Mouse (Mus musculus): ENCODE data around the gene Col18a1.
A peak's percentile ranks its signal among the peaks of the same experiment; 100 is the strongest.

The Col18a1 gene

DNA sequence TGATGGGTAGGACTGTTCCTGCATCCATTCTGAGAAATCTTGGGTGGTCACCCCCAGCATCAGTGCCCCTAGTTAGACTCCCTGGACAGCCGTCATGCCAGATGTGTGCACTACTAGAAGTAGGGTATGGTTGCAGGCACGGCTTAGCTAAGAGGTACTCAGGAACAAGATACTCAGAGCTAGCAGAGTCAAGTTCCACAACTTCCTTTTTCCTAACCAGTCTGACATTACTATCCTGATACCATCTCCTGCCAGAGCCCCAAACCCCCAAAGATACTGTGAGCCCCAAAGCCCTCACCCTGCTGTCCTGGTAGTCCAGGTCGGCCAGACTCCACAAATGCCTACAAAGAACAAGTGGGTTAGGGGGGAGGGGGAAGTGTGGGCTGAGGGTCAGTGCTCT, 102.1 kb downstream of the Col18a1 start:
- no peak for DNase-seq (ENCODE audit: low spot score in 2 of 2)

- DNase-seq (ENCODE audit: low spot score in 2 of 2) = no peak
These were observed 103.8 kb downstream of the Col18a1 start for GRCm38 (mm10) chr10:77062393-77063010.

DNA sequence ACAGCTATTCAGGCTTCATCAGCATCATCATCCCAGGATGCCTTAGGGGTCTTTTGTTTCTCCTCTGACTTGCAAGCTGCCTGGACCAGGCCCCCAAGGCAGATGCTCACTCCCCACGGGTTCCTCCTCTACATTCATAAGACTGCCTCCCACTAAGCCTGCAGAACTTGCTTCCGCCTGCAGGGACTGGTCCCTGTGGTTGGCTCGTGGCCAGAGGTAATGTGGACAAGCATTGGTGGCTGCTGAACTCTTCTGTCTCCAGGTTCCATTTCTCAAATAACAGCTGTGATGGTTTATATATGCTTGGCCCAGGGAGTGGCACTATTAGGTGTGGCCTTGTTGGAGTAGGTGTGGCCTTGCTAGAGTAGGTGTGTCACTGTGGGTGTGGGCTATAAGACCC, 104.9 kb downstream of the Col18a1 start:
- DNase-seq (ENCODE audit: low spot score in 2 of 2) = no peak

GRCm38 (mm10) chr10:77056768-77057167, 109.6 kb downstream of the Col18a1 start:
- DNase-seq (ENCODE audit: low spot score in 2 of 2) = peak; percentile 38 to 39

GRCm38 (mm10) chr10:77048606-77049005, 117.7 kb downstream of the Col18a1 start:
- no peak for DNase-seq (ENCODE audit: low spot score in 2 of 2)

GRCm38 (mm10) chr10:77048196-77048595, 118.2 kb downstream of the Col18a1 start:
- no peak for DNase-seq (ENCODE audit: low spot score in 2 of 2)

DNA sequence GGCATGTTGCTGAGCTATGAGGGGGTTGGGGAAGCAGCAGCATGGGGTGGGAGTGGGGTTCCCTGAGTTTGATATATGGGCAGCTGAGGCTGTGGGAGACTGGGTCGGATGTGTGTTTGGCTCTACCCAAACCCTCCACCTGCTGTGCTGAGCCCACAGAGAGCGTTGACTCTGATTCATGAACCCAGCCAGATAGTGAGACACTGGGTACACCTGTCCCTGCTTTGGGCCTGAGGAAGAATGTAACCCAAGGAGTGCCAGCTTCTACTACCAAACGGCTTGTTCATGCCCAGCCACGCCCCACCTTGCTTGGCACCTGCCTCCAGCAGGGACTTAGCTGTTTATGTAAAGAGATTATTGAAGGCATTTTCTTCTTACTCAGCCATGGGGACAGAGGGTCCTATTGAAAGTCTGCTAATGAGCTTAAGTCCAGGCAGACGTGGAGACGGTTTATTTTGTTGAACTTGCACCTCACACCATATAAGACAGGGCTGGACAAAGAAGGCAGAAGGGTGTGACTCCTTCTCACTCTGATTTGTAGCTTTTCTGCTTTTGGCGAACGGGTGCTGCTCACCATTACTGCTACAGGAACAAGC, 127.7 kb downstream of the Col18a1 start:
- no peak for DNase-seq (ENCODE audit: low spot score in 2 of 2)

DNA sequence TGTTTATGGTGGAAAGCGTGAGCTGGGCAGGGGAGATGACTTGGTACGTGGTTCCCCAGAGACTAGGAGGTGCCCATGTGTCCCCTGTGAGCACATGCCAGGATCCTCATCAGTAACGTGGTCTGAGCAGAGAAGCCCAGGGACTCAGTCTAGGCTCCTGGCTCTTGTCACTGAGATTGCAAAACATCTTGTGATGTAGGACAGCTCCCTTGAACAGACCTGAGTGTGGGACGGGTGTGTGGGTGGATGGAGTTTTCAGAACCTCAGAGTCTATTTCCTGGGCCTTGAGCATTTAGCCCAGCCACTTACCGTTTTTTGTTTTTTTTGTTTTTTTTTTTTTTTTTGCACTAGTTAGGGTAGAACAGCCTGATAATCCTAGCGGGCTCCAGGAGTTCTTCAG, 130.9 kb downstream of the Col18a1 start:
- no peak for DNase-seq (ENCODE audit: low spot score in 2 of 2)

DNA sequence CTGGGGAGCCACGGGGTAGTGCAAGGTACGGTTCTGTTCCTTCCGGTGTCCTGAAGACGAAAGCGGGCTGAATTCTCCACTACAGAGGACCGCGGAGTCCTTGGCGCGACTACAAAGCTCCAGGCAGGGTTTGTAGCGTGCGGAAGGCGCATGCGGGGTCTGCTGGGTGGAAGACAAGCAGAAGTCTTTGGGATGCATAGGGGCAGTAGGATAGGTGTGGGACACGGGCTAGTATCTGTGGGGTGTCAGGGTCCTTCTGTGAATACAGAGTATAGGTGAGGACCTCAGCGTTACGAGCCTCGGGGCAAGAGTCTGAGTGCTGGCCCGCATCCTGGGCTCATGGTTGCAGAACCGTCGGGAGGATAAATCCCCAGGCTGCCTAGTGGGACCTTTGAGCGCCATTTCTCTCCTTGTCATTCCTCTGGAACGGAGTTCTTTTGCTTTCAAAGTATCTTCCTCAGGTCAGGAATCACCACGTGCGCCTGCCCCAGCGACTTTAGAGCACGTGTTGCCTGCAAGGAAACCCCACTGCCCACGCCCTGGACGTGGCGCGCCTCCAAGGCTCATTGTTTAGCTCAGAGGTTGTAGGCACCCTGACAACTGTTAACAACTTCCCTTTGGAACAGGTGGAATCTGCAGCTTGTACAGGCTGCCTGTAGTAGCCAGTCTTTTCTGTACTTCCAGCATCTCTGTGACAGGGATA, 132.9 kb downstream of the Col18a1 start:
- DNase-seq (ENCODE audit: low spot score in 2 of 2) = peak; percentile 15 to 19

DNA sequence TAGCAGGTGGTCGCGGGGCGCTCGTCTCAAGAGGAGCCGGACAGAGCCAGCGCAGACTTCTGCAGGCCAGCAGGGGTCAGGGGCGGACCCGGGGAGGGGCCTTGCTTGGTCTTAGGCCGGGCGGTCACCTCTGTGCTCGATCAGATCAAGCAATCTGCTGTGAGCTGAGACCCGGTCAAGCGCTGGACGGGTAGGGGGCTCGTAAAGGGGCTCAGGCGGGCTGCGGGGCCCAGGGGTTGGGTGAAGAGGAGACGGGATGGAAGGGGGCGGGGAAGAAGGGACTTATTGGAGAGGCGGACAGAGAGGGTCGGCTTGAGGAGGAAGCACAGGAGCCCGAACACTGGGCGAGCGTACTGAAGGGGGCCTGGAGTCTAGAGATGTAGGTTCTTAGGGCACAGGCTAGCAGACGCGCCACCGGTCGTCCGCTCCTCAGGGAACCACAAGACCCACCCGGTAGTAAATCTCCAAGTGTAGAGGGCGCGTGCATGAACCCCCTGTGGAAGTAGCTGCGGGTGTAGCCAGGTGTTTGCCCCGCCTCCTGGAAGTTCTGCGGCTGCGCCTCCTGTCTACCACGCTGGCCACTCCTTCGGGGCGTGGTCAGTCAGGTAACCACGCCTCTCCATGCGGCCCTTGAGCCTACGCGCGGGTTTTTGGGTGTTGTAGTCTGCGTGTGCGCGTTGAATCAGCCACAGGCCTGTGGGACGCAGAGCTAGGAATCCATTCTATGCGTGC, 133.6 kb downstream of the Col18a1 start:
- peak; percentile 94 for DNase-seq (ENCODE audit: low spot score in 2 of 2)

- no peak for DNase-seq (ENCODE audit: low spot score in 2 of 2)
These were observed 134.5 kb downstream of the Col18a1 start, which contains the start of gene Slc19a1 for GRCm38 (mm10) chr10:77031768-77032375. TSS of gene Slc19a1 (plus strand) at chr10:77032241.

DNA sequence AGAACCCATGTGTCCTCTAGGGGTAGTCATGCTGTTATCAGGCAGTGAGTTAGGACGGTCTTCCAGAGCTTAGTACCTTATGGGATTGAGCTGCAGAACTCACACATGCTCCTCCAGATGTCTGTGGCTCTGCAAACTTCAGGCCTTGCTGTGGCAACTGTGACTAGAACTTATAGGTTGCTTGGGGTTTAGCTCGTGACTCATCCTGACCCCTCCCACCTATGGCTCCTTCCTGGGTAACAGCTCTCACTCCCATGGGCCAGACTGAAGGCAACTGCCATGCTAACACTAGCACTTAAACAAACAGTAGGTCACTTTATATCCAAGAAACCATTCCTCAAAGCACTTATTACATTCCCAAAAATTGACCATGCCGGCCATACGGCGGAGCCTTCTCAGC, 135.7 kb downstream of the Col18a1 start:
- no peak for DNase-seq (ENCODE audit: low spot score in 2 of 2)

- no peak for DNase-seq (ENCODE audit: low spot score in 2 of 2)
These were observed 136.6 kb downstream of the Col18a1 start for GRCm38 (mm10) chr10:77029761-77030160.

DNA sequence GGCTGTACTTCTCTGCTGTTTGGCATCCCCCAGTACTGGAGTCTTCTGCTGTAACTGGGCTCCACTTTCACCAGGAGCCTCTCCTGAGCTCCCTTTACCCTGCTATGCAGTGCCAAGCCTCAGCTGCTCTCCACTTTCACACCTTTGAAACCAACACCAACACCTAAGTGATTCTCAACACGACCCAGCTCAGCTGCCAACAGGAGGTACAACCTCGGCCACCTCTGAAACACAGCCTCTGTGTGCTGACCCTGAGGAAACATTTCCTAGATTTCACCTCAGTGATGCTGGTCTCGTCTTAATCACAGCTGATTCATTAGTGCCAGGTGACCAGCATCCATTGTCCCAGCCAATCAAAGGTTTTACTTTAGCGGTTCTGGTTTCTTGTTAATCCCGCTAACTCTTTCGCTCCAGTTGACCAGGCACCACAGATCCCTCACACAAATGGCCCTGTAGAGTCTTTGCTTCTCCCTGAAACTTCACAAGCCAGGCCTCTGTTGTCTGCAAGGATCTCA, 137.5 kb downstream of the Col18a1 start:
- DNase-seq (ENCODE audit: low spot score in 2 of 2) = no peak

- no peak for DNase-seq (ENCODE audit: low spot score in 2 of 2)
These were observed 139.4 kb downstream of the Col18a1 start for GRCm38 (mm10) chr10:77026944-77027343.

DNA sequence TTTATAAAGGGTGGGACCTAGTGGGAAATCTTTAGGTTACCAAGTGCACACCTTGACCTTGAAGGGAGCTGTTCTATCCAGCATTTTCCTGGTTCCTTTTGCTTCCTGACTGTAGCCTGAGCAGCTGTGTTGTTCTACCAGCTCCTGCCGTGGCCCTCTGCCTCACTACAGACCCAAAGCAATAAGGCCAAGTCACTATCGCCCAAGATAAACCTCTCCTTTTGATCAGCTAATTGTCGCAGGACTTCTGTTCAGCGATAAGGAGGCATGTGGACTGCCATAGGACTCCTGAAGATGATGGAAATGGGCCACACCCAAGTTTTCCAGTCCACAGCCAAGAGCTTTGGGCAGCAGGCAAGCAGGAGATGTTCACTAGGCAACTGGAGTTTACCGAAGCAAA, 142.1 kb downstream of the Col18a1 start:
- DNase-seq (ENCODE audit: low spot score in 2 of 2) = no peak

DNA sequence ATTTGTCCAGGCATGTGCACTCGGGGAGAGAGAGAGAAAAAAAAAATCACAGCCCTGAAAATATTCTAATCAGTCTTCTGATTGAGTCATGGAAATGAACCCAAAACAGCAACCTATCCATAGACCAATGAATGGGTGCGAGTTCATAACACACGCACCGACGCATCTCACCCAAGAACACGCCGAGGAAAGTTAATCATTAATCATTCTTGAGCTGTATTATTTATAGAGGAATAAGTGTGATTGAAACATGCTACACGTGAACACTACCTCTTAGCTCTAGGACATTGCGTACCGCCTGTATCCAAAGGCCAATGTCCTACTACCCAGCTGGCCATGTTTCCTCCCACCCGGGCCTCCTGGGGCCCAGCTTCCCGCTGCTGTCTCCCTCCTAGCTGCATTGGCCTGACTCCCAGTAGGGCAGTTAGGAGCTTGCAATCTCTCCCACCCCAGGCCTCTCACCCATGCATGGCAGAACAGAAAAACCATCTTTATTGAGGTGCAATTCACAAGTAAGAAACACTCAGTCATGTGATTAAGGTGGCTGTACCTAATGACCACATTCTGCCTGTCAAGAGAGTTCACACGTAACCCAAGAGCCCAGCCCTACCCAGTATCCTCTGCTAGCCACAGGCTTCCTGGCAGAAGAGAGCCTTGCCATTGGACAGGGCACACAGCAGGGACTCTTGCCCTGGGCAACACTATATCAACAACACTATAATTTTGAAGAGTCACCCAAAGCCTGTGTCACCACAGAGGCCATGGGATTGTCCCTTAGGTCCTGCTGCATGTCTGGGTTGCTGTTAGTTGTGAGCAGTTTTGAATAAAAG, 143.8 kb downstream of the Col18a1 start:
- no peak for DNase-seq (ENCODE audit: low spot score in 2 of 2)

DNA sequence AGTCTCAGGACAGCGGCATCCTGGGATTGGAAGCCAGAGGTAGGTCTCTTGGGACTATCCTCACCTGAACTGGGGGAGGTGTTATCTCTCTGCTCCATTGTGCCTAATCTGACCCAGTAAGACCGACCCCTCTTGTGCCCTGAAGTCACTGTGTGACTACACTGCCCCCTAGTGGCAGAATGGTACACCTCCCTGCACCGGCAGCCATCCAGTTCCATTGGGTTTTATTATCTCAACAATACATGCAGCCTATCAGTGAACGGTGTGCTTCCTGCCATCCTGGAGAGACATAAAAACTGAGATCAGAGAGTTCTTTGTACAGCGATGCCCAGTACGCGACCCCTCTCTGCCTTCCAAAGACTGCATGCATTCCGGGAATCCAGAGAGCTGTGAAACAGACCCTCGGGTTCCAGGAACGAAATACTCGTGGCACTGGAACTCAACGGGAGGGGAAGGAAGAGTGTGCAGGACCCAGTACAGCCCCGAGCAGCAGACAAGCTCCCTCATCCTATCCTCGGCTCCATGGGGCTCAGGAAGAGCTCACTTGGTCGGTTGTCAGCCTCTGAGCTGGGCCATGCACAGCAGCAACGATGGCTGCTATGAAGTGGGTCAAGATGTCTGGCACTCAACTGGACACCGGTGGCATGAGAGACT, 144.8 kb downstream of the Col18a1 start:
- DNase-seq (ENCODE audit: low spot score in 2 of 2) = peak; percentile 49 to 57

GRCm38 (mm10) chr10:77017662-77018061, 148.7 kb downstream of the Col18a1 start:
- no peak for DNase-seq (ENCODE audit: low spot score in 2 of 2)

- DNase-seq (ENCODE audit: low spot score in 2 of 2) = no peak
These were observed 149.3 kb downstream of the Col18a1 start for GRCm38 (mm10) chr10:77017061-77017460.

Data from spleen, postnatal 36 days (tissue).